Mouse (Mus musculus) erythroblast, embryonic 14.5 days (primary cell): Measurements from ENCODE around the gene Smap2. TPM values are rescaled to one million over a fixed set of nuclear protein-coding genes. Genes with fewer than 3 reads are reported as not detected.

Experiments used
- H3K27me3 ChIP-seq: 2 replicates; pipeline ENCODE4 v1.6.1; 2012; ENCODE audit warnings: inconsistent platforms; ENCODE audit not compliant: control insufficient read depth
- H3K36me3 ChIP-seq: 2 replicates; pipeline ENCODE4 v1.6.1; 2012; ENCODE audit warnings: mild to moderate bottlenecking, inconsistent platforms; ENCODE audit not compliant: control insufficient read depth
- H3K4me1 ChIP-seq: 2 replicates; pipeline ENCODE4 v1.6.1; 2012; ENCODE audit warnings: inconsistent platforms; ENCODE audit not compliant: control insufficient read depth
- H3K4me3 ChIP-seq: replicated peaks from 2 replicates; pipeline ENCODE3; 2012; ENCODE audit warnings: moderate library complexity, mild to moderate bottlenecking, inconsistent platforms
- H3K9me3 ChIP-seq: 2 replicates; pipeline ENCODE4 v1.6.1; 2012; ENCODE audit warnings: low read length, inconsistent platforms, mixed read lengths; ENCODE audit not compliant: control insufficient read depth
- GATA1 ChIP-seq: IDR thresholded peaks from 2 replicates; pipeline ENCODE4 v1.6.1; 2012; ENCODE audit warnings: low read length, inconsistent platforms, mixed read lengths
- TAL1 ChIP-seq: IDR thresholded peaks from 3 replicates; pipeline ENCODE4 v1.6.1; 2012; ENCODE audit warnings: low read length, inconsistent platforms, mixed read lengths
- polyA plus RNA-seq: library from polyadenylated mRNA; stranded (reverse); fragments of >175 nt; gene quantifications from 2 replicates; pipeline ENCODE4 v1.2.3, GENCODE M21; 2012

The Smap2 gene
- polyA plus RNA-seq, 1 experiment: 3.4 TPM

DNA sequence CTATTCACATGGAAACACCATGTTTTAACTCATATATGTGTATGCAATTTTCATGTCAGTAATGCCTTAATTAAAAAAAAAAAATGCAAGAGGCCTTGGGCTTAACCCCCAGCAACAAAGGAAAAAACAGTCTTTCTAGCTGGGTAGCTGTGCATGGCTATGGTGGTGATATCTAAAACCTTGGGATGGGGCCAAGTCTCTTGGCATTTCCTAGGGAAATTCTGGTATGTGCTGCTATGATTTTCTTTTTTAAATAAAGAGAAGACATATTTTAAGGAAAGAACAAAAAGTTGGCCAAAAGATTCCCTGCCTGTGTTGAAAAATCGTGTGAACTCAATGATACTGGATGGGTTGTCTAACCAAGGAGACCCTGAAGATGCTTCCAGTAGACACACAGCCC is 21.1 kb downstream of the Smap2 start:
- peaks cover 15% of the 10 kb centered on the region for H3K36me3 ChIP-seq
- no peak for TF ChIP-seq GATA1
- TF ChIP-seq TAL1: no peak
- peaks cover 33% of the 10 kb centered on the region for H3K4me1 ChIP-seq
- H3K27me3 ChIP-seq: no peaks in the 10 kb centered on the region
- H3K9me3 ChIP-seq: no peaks in the 10 kb centered on the region
- H3K4me3 ChIP-seq: no peak overlapping the region

DNA sequence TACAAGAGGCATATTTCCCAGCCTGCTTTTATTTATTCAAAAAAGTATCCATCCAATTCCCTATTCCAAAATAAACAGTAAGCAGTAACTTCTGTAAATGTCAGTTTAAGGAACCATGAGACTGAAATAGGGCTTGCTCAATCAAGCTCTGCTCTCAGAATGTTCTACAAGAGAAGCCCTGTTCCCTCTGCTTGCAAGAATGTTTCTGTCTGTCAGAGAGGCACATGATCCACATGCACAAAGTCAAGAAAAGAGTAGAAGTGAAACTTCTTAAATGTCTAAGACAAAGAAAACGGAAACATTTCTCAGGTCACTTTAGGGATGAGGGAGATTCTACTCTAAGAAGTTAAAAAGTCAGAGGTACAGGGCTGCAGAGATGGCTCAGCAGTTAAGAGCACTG is 24.0 kb downstream of the Smap2 start:
- Histone ChIP-seq H3K36me3 (peaks cover 35% of the 10 kb centered on the region), H3K9me3 (peaks cover 8% of the 10 kb centered on the region), H3K4me1 (peaks cover 22% of the 10 kb centered on the region), H3K4me3 (no peak overlapping the region), H3K27me3 (no peaks in the 10 kb centered on the region)
- no peak for TF ChIP-seq TAL1
- TF ChIP-seq GATA1: no peak

DNA sequence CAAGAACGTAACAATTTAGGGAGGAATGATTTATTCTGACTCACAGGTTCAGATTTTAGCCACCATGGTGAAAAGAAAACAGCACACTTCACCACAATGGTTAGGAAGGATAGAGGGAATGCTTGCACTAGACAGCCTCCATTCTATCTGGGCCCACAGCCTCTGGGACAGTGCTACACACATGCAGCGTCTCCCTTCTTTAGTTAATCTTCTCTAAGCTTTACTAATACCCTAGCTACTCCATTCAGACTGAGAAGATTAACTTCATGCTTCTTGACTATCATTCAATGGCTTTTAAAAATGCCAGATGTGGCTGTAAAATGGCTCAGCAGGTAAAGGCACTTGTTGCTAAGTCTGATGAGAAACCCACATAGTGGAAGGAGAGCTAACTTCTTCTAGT is 24.8 kb downstream of the Smap2 start:
- Histone ChIP-seq H3K4me1 (peaks cover 18% of the 10 kb centered on the region), H3K36me3 (peaks cover 36% of the 10 kb centered on the region)
- TF ChIP-seq TAL1: no peak

DNA sequence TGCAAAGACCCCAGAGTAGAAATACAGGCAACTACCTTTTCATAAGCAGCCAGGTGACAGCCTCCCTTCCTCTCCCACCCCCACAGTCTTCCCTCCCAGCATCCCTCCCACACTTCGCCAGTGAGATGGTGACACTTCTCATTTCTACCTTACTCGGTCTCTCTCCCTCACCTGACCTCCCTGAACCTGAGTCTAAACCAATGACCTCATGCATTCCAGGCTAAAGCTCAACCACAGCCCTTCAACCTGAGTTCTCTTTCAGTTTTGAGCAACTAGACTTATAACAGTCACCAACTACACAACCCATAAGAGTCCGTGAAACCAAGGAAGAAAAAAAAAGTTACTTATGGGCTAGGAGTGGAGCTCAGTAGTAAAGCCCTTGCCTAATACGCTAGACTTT is 29.7 kb downstream of the Smap2 start:
- H3K4me1 ChIP-seq: peaks cover 15% of the 10 kb centered on the region
- H3K36me3 ChIP-seq: peaks cover 66% of the 10 kb centered on the region
- no peaks in the 10 kb centered on the region for H3K27me3 ChIP-seq
- no peak overlapping the region for H3K4me3 ChIP-seq
- TF ChIP-seq GATA1 (no peak), TAL1 (no peak)
- peaks cover 8% of the 10 kb centered on the region for H3K9me3 ChIP-seq

More for the DNA sequence above, 24.8 kb downstream of the Smap2 start:
- no peaks in the 10 kb centered on the region for H3K27me3 ChIP-seq
- H3K4me3 ChIP-seq: no peak overlapping the region
- H3K9me3 ChIP-seq: peaks cover 8% of the 10 kb centered on the region

DNA sequence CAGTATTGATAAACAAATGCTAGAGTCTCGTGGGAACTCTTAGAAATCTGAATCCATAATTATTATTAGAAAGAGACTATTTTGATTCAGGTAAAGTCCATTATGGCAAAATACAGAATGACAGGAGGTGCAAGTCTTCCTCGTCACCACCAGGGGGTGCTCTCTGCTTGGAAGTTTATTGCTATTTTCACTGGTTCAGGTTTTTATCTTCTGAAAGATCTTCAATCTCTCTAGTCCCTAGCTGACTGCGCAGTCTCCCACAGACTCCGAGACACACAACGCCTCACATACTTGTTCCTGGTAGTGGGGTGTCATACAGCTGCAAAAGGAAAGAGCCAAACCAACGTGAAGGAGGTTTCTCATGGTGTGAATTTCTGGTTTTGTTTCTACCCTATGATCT is 30.6 kb downstream of the Smap2 start:
- Histone ChIP-seq H3K4me1 (peaks cover 12% of the 10 kb centered on the region), H3K9me3 (peaks cover 8% of the 10 kb centered on the region), H3K36me3 (peaks cover 68% of the 10 kb centered on the region), H3K4me3 (no peak overlapping the region), H3K27me3 (no peaks in the 10 kb centered on the region)
- no peak for TF ChIP-seq TAL1
- TF ChIP-seq GATA1: peak; percentile 39; the same call in 1 of the 2 replicates

DNA sequence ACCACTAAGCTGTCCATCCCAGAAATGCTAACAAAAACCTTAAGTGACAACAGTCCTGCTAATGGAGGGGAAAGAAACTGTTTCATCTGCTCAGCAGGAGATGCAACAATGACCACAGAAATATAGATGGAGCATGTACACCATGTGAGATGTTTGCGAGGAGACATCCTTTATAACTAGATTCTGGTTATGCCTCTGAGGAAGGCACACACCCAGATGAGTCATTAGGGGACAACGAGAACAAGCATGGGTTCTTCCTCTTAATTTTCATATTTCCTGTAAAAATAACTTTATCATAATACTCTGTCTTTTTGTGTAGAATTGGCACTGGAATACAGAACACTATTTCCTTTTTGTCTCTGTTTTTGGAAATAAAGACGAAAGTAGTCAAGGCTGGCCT is 38.8 kb downstream of the Smap2 start:
- H3K4me1 ChIP-seq: no peaks in the 10 kb centered on the region
- no peaks in the 10 kb centered on the region for H3K9me3 ChIP-seq
- peaks cover 90% of the 10 kb centered on the region for H3K36me3 ChIP-seq
- H3K4me3 ChIP-seq: no peak overlapping the region
- no peaks in the 10 kb centered on the region for H3K27me3 ChIP-seq
- TF ChIP-seq GATA1 (no peak), TAL1 (no peak)

DNA sequence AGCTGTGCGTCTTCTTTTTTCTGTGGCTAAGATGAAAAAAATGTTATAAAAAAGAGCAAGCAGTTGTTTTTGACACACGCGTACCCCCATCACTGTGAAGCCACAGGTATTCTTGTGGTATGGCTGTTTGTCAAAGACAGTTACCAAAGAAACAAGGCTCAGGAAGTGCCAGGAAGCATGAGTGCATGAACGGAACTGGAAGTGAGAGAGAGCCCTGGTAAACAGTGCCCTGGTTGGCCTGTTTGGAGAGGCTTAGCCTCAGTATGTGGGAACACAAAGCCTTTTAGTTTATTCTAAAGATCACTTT is 41.7 kb downstream of the Smap2 start:
- Histone ChIP-seq H3K36me3 (peaks cover 90% of the 10 kb centered on the region), H3K4me1 (no peaks in the 10 kb centered on the region), H3K9me3 (no peaks in the 10 kb centered on the region), H3K27me3 (no peaks in the 10 kb centered on the region), H3K4me3 (no peak overlapping the region)
- TF ChIP-seq TAL1 (no peak), GATA1 (no peak)

DNA sequence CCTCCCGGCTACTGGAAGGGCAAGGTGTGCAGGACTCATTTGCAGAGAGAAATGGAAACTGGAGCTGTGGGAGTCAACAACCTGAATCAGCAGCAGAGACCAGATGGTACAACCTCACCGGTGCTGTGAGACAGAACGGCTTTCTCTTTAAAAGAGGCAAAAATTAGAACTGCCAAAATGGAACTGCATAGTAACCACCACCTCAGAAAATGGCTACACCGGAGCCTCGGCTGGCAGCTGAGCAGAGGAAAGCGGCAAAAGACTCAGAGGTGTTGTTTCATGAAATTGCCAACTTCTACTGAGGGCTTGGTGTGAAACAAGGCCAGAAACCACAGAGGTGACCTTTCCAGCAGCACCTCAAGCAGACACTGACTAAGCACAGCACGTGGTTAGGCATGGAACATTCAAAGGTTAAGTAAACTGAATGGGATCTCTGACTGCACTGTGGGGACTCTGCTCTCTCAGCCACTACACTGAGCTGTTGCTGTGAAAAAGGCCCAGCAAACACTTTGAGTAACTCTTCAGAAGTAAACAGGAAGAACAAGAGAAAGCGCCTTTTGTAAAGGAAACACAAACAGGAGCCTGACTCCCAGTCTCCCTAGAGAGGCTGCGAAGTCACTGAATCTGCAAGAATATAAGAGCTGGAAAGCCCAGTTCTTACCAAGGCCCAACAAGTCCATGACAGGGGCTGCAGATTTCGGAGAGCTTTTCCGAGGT is 42.2 kb downstream of the Smap2 start:
- Histone ChIP-seq H3K4me3 (no peak overlapping the region), H3K27me3 (no peaks in the 10 kb centered on the region), H3K9me3 (no peaks in the 10 kb centered on the region), H3K4me1 (no peaks in the 10 kb centered on the region), H3K36me3 (peaks cover 89% of the 10 kb centered on the region)
- TF ChIP-seq GATA1 (no peak), TAL1 (no peak)

DNA sequence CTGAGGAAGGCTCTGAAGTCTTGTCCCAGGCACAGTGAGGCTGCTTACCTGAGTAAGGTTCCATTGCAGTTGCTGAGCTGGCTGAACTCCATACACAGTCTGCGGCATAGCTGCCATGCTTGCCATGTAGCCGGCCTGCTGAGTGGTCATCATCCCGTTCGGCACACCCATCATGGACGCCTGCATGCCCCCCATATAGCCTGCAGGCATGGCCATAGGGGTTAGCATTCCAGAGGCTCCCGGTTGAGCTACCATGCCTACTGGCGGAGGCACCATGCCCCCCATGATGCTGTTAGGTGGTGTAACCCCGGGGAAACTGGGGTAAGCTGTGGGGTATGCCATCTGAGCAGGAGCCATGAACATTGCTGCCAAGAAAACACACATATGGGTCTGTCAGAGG is 45.2 kb downstream of the Smap2 start:
- Histone ChIP-seq H3K4me3 (no peak overlapping the region), H3K36me3 (peaks cover 96% of the 10 kb centered on the region), H3K9me3 (no peaks in the 10 kb centered on the region), H3K4me1 (no peaks in the 10 kb centered on the region), H3K27me3 (no peaks in the 10 kb centered on the region)
- TF ChIP-seq TAL1 (no peak), GATA1 (no peak)
